Mouse (Mus musculus): ENCODE results near the gene Qprt. TPM values are rescaled to one million over a fixed set of nuclear protein-coding genes. Genes with fewer than 3 reads are reported as not detected.

Qprt gene
- polyA plus RNA-seq, 1 experiment from 2014 or later = 3.3 TPM

DNA sequence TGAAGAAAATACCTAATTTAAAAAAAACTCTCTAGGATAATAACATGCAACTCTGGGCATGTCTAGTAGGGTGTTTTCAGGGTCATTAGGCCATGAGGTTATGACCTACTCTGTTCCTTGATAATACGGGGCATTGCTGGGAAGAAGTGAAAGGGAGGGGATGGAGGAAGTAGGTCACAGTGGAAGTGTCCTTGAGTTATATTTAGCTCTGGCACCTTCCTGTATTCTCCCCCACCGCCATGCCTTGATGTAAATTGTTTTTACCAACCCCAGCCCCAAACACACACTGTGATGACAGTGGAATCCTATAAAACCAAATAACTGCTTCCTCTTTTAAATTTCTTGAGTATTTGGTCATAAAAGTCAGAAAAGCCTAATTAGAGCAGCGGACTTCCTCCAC lies 42.0 kb downstream of the Qprt start:
- ATAC-seq (ENCODE audit: insufficient number of reproducible peaks, low FRiP score, low TSS enrichment, low read depth) = no peak
- H3K36me3 ChIP-seq = no peaks in the 10 kb centered on the region
- WGBS = 57% methylated on average over 3 of the region's 3 CpGs
- H3K4me3 ChIP-seq (replicated peaks) = no peak overlapping the region
- H3K4me2 ChIP-seq (replicated peaks) = no peak overlapping the region
- no peak overlapping the region for H3K9ac ChIP-seq
- H3K4me1 ChIP-seq = no peaks in the 10 kb centered on the region
- H3K27ac ChIP-seq (replicated peaks) = no peak overlapping the region
- no peaks in the 10 kb centered on the region for H3K27me3 ChIP-seq
- no peaks in the 10 kb centered on the region for H3K9me3 ChIP-seq (replicated peaks)

DNA sequence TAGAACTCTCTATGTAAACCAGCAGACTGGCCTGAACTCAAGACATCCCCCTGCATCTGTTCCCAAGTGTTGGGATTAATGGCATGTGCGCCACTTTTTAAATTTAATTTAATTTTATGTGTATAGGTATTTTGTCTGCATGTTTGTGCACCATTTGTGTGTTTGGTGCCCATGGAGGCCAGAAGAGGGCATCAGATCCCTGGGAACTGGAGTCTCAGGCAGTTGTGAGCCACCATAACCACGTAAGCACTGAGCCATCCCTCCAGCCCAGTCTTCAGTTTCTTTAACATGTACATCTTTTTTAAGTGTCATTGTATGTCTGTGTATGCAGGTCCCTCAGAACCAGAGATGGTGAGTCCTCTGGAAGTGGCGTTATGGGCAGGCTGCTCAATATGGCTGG lies 44.3 kb downstream of the Qprt start:
- H3K4me2 ChIP-seq (replicated peaks) = no peak overlapping the region
- no peaks in the 10 kb centered on the region for H3K4me1 ChIP-seq
- H3K36me3 ChIP-seq = no peaks in the 10 kb centered on the region
- H3K4me3 ChIP-seq (replicated peaks) = no peak overlapping the region
- no peak overlapping the region for H3K9ac ChIP-seq
- WGBS = 87% methylated on average over 3 of the region's 3 CpGs
- no peaks in the 10 kb centered on the region for H3K9me3 ChIP-seq (replicated peaks)
- H3K27ac ChIP-seq (replicated peaks) = no peak overlapping the region
- H3K27me3 ChIP-seq = no peaks in the 10 kb centered on the region
- no peak for ATAC-seq (ENCODE audit: insufficient number of reproducible peaks, low FRiP score, low TSS enrichment, low read depth)

DNA sequence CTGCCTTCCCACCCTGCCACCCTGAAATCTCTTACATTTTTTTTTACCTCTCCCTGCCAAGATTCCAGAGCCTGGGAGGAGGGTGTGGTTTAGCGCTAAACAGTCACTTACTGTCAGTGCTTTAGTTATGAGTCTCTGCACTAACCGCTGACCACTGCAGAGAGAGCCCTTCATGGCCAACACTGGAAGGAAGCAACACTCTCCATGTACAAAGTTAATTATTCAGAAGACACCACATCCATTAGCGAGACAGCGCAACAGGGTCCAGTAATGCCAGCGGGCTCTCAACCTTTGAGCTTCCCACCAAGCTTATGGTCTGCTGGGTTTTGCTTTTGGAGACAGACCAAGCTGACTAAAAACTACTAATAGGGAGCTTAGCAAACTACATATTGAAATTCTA lies 45.8 kb downstream of the Qprt start:
- Histone ChIP-seq H3K27me3 (no peaks in the 10 kb centered on the region), H3K9me3 (replicated peaks) (no peaks in the 10 kb centered on the region), H3K4me3 (replicated peaks) (no peak overlapping the region), H3K27ac (replicated peaks) (no peak overlapping the region), H3K9ac (no peak overlapping the region), H3K4me2 (replicated peaks) (no peak overlapping the region), H3K36me3 (no peaks in the 10 kb centered on the region), H3K4me1 (no peaks in the 10 kb centered on the region)
- ATAC-seq (ENCODE audit: insufficient number of reproducible peaks, low FRiP score, low TSS enrichment, low read depth) = no peak
- WGBS = 89% methylated on average over 5 of the region's 5 CpGs

DNA sequence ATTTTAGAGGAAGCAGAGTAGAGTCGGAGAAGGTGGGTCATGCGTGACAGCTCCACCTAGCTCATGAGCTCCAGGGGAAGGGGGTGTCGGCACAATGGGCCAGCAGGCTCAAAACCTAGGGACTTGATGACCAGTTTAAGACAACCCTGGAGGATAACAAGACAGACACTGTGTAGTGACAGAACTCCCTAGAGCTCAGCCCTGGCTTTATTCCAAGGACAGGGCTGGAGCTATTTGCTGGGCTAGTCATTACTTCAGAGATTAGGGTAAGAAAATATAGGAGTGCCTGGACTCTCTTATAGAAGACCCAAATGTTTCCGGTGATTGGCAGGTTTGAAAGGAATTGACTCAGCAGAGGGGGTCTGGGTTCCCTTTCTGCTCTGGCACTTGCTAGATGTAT lies 48.8 kb downstream of the Qprt start:
- Histone ChIP-seq H3K9me3 (replicated peaks) (no peaks in the 10 kb centered on the region), H3K4me1 (no peaks in the 10 kb centered on the region), H3K36me3 (no peaks in the 10 kb centered on the region), H3K27ac (replicated peaks) (no peak overlapping the region), H3K9ac (no peak overlapping the region), H3K27me3 (no peaks in the 10 kb centered on the region), H3K4me2 (replicated peaks) (no peak overlapping the region), H3K4me3 (replicated peaks) (no peak overlapping the region)
- ATAC-seq (ENCODE audit: insufficient number of reproducible peaks, low FRiP score, low TSS enrichment, low read depth) = no peak
- WGBS = 72% methylated on average over 4 of the region's 4 CpGs

DNA sequence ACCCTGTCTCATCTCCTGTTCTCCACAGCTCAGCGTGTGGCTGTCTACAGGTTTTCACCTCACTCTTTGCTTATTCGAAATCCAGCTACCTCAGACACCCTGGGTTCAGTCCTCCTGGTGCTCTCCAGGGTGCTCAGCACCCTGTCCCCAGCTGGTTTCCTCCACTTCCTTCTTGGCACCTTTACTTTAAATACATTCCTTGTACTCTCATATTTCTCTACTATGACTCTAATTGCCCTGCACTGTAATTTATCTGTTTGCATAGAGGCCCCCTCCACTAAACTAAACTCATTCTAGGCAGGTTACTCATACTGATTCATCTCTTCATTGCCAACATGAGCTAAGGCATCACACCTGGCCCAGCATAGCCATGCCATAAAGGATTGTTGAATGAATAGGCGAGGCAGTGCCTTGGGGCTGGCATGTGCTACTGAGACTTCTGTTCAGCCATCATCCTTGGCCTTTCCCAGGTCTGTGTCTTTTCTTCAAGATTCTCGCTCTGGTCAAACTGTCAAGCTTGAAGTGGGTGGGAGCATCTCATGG lies 51.1 kb downstream of the Qprt start:
- Histone ChIP-seq H3K27me3 (no peaks in the 10 kb centered on the region; the same call in 1 of the 2 replicates), H3K4me3 (replicated peaks) (no peak overlapping the region), H3K4me2 (replicated peaks) (no peak overlapping the region), H3K9ac (no peak overlapping the region), H3K36me3 (no peaks in the 10 kb centered on the region), H3K9me3 (replicated peaks) (no peaks in the 10 kb centered on the region), H3K27ac (replicated peaks) (no peak overlapping the region), H3K4me1 (no peaks in the 10 kb centered on the region)
- no peak for ATAC-seq (ENCODE audit: insufficient number of reproducible peaks, low FRiP score, low TSS enrichment, low read depth)
- WGBS = 71% methylated on average over 4 of the region's 4 CpGs

DNA sequence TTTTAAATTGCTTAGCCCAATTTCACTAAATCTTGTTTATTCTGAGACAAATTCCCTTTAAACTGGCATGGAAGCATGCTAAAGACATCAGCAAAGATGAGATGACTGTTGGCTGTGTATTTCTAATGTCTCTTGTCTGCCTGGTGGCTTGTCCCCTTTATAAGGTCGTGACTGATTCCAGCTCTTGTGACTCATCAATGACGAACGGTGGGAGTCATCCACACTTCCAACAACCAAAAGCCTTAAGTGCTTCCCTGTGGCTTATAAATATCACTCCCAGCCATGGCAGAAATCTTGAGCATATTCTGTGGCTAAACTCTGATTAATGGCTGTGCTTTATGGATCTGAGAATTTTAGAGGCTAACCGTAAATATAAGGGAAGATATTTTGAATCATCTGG lies 55.7 kb downstream of the Qprt start:
- Histone ChIP-seq H3K27ac (replicated peaks) (no peak overlapping the region), H3K4me3 (replicated peaks) (no peak overlapping the region), H3K4me1 (no peaks in the 10 kb centered on the region), H3K27me3 (no peaks in the 10 kb centered on the region; the same call in 1 of the 2 replicates), H3K36me3 (no peaks in the 10 kb centered on the region), H3K9me3 (replicated peaks) (no peaks in the 10 kb centered on the region), H3K9ac (no peak overlapping the region), H3K4me2 (replicated peaks) (no peak overlapping the region)
- no peak for ATAC-seq (ENCODE audit: insufficient number of reproducible peaks, low FRiP score, low TSS enrichment, low read depth)
- 75% methylated on average over 4 of the region's 4 CpGs for WGBS

DNA sequence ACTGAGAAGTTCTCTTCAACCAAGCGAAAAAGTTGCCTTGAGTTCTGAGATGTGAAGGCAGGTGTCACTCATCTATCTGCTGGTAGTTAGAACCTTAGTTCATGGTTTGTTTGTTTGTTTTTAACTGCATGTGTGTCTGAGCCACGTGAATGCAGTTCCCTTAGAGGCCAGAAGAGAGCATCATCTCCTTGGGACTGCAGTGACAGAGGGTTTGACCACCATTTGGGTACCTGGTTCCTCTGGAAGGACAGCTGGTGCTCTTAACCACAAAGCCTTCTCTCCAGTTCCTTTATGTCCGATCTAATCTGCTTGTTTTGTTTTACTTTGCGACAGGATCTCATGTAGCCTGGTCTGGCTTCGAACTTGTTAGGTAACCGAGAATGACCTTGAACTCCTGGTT lies 56.5 kb downstream of the Qprt start:
- Histone ChIP-seq H3K4me1 (no peaks in the 10 kb centered on the region), H3K4me3 (replicated peaks) (no peak overlapping the region), H3K27ac (replicated peaks) (no peak overlapping the region), H3K9ac (no peak overlapping the region), H3K36me3 (no peaks in the 10 kb centered on the region), H3K4me2 (replicated peaks) (no peak overlapping the region), H3K27me3 (no peaks in the 10 kb centered on the region; the same call in 1 of the 2 replicates), H3K9me3 (replicated peaks) (no peaks in the 10 kb centered on the region)
- ATAC-seq (ENCODE audit: insufficient number of reproducible peaks, low FRiP score, low TSS enrichment, low read depth) = no peak
- 84% methylated on average over 6 of the region's 6 CpGs for WGBS

Other genes starting within 250 kb of the Qprt start
- gene Taok2, start 237.5 kb downstream of the Qprt start, polyA plus RNA-seq (2015; fragmentation: Nextera tagmentation; extraction: Ambion mirVana) = 50.4 and 50.6 TPM in 2 replicates
- gene Tmem219, start 199.3 kb downstream of the Qprt start, polyA plus RNA-seq (2015; fragmentation: Nextera tagmentation; extraction: Ambion mirVana) = 34.7 and 37.0 TPM in 2 replicates
- gene Kctd13, start 193.3 kb downstream of the Qprt start, polyA plus RNA-seq (2015; fragmentation: Nextera tagmentation; extraction: Ambion mirVana) = 19.1 and 20.2 TPM in 2 replicates
- gene Asphd1, start 172.6 kb downstream of the Qprt start, polyA plus RNA-seq (2015; fragmentation: Nextera tagmentation; extraction: Ambion mirVana) = 0.15 and 0.37 TPM in 2 replicates
- gene Sez6l2, start 171.7 kb downstream of the Qprt start, polyA plus RNA-seq (2015; fragmentation: Nextera tagmentation; extraction: Ambion mirVana) = 0.63 and 0.88 TPM in 2 replicates
- gene Cdipt, start 146.3 kb downstream of the Qprt start, polyA plus RNA-seq (2015; fragmentation: Nextera tagmentation; extraction: Ambion mirVana) = 106 TPM in 2 replicates
- 3.2 TPM in 2 replicates for gene Cdiptos, start 146.1 kb downstream of the Qprt start, polyA plus RNA-seq (2015; fragmentation: Nextera tagmentation; extraction: Ambion mirVana)
- gene Mvp, start 107.6 kb downstream of the Qprt start, polyA plus RNA-seq (2015; fragmentation: Nextera tagmentation; extraction: Ambion mirVana) = 12.0 and 12.5 TPM in 2 replicates
- 0.33 and 0.43 TPM in 2 replicates for gene Pagr1b, start 105.7 kb downstream of the Qprt start, polyA plus RNA-seq (2015; fragmentation: Nextera tagmentation; extraction: Ambion mirVana)
- gene Pagr1a, start 104.9 kb downstream of the Qprt start, polyA plus RNA-seq (2015; fragmentation: Nextera tagmentation; extraction: Ambion mirVana) = 40.9 and 73.0 TPM in 2 replicates
- 55.0 and 78.2 TPM in 2 replicates for gene Gm42742, start 101.1 kb downstream of the Qprt start, polyA plus RNA-seq (2015; fragmentation: Nextera tagmentation; extraction: Ambion mirVana)
- 18.9 and 21.9 TPM in 2 replicates for gene Prrt2, start 101.0 kb downstream of the Qprt start, polyA plus RNA-seq (2015; fragmentation: Nextera tagmentation; extraction: Ambion mirVana)
- 75.2 and 79.8 TPM in 2 replicates for gene Maz, start 95.2 kb downstream of the Qprt start, polyA plus RNA-seq (2015; fragmentation: Nextera tagmentation; extraction: Ambion mirVana)
- gene Kif22, start 79.8 kb downstream of the Qprt start, polyA plus RNA-seq (2015; fragmentation: Nextera tagmentation; extraction: Ambion mirVana) = 87.5 and 90.6 TPM in 2 replicates
- not detected in 2 replicates for gene Zg16, start 34.9 kb downstream of the Qprt start, polyA plus RNA-seq (2015; fragmentation: Nextera tagmentation; extraction: Ambion mirVana)
- 4.8 and 6.3 TPM in 2 replicates for gene AI467606, start 30.9 kb downstream of the Qprt start, polyA plus RNA-seq (2015; fragmentation: Nextera tagmentation; extraction: Ambion mirVana)
- 0.61 and 0.67 TPM in 2 replicates for gene Spn, start 15.6 kb upstream of the Qprt start, polyA plus RNA-seq (2015; fragmentation: Nextera tagmentation; extraction: Ambion mirVana)
- 56.4 and 61.8 TPM in 2 replicates for gene Cd2bp2, start 73.8 kb upstream of the Qprt start, polyA plus RNA-seq (2015; fragmentation: Nextera tagmentation; extraction: Ambion mirVana)
- 29.4 and 32.5 TPM in 2 replicates for gene Tbc1d10b, start 86.2 kb upstream of the Qprt start, polyA plus RNA-seq (2015; fragmentation: Nextera tagmentation; extraction: Ambion mirVana)
- gene Mylpf, start 86.7 kb upstream of the Qprt start, polyA plus RNA-seq (2015; fragmentation: Nextera tagmentation; extraction: Ambion mirVana) = 585 and 767 TPM in 2 replicates
- gene Zfp553, start 110.8 kb upstream of the Qprt start, polyA plus RNA-seq (2015; fragmentation: Nextera tagmentation; extraction: Ambion mirVana) = 41.3 and 42.5 TPM in 2 replicates
- 22.4 and 23.9 TPM in 2 replicates for gene Sept1, start 110.9 kb upstream of the Qprt start, polyA plus RNA-seq (2015; fragmentation: Nextera tagmentation; extraction: Ambion mirVana)
- gene Zfp771, start 122.0 kb upstream of the Qprt start, polyA plus RNA-seq (2015; fragmentation: Nextera tagmentation; extraction: Ambion mirVana) = 73.7 and 77.5 TPM in 2 replicates
- gene Dctpp1, start 138.5 kb upstream of the Qprt start, polyA plus RNA-seq (2015; fragmentation: Nextera tagmentation; extraction: Ambion mirVana) = 141 and 142 TPM in 2 replicates
- 53.7 and 58.5 TPM in 2 replicates for gene Sephs2, start 151.8 kb upstream of the Qprt start, polyA plus RNA-seq (2015; fragmentation: Nextera tagmentation; extraction: Ambion mirVana)
- gene Itgal, start 174.0 kb upstream of the Qprt start, polyA plus RNA-seq (2015; fragmentation: Nextera tagmentation; extraction: Ambion mirVana) = 1.5 and 1.9 TPM in 2 replicates
- 16.7 and 17.7 TPM in 2 replicates for gene Zfp768, start 223.4 kb upstream of the Qprt start, polyA plus RNA-seq (2015; fragmentation: Nextera tagmentation; extraction: Ambion mirVana)

All from embryonic facial prominence, embryonic 15.5 days (tissue).